24 mouse cellular contexts compared by ENCODE assay signal in genomic region chr9:110045763-110046377, GRCm38 (mm10).
DNase-seq lines count a peak whose midpoint lies in the region; ATAC-seq and TF ChIP-seq lines count a peak whose summit lies in the region.
"Had no signal": no experiment of that assay in that cellular context is flagged by ENCODE, and none has a peak within 500 bp of the region (broad histone marks: within the 10 kb centered on the region; RNA-seq: fewer than 3 reads in every experiment).

No protein-coding gene starts in this region.

- no peak for TF ChIP-seq CTCF in gastrocnemius, adult 2 months (IDR thresholded peaks at IDR 0.05)

- H3K27ac ChIP-seq in gastrocnemius, adult 2 months = peak overlapping the region; percentile 59; the same call in 1 of the 2 replicates
- H3K27ac ChIP-seq: embryonic facial prominence, embryonic 13.5 days; heart, embryonic 13.5 days; hindbrain, embryonic 12.5 days had no signal

- intact Hi-C loops in gastrocnemius, adult 2 months (cut with DNase I) = no loop called here
- intact Hi-C loops in heart, postnatal 36 days (cut with DNase I) = no loop called here

- no peak overlapping the region for H3K4me3 ChIP-seq in gastrocnemius, adult 2 months
- H3K4me3 ChIP-seq: embryonic facial prominence, embryonic 13.5 days; heart, embryonic 13.5 days; hindbrain, embryonic 12.5 days had no signal

- peak; percentile 39 for DNase-seq in gastrocnemius, adult 2 months
- DNase-seq in gastrocnemius, postnatal 4 days (ENCODE audit: low spot score in 2 of 2) = no peak
- peak; percentile 46 for DNase-seq in 416B (ENCODE audit: low read depth)
- peak; percentile 82 for DNase-seq in adipocyte (ENCODE audit: low spot score)
- no peak for DNase-seq in cerebellum, adult 18-20 months
- no peak for DNase-seq in heart, postnatal 36 days
- DNase-seq: adrenal gland, adult 2 months; adrenal gland, postnatal 36 days; B cell, adult 2 months; cerebellum, adult 11 months; cerebellum, adult 9-11 months; cerebellum, postnatal 36 days; gastrocnemius, postnatal 25 days; heart, postnatal 4 days; kidney, adult 8-10 months had no signal

- ATAC-seq in granulocyte monocyte progenitor cell, adult 5-6 weeks (replicated peaks; ENCODE audit: poor library complexity, severe bottlenecking) = peak; percentile 82
- ATAC-seq: CD4-positive, CD25-positive, alpha-beta regulatory T cell, adult 4 months; forebrain, embryonic 14.5 days; hindbrain, embryonic 16.5 days; inflammation-experienced regulatory T-cells, adult 6 months; intestine, postnatal 0 days had no signal

Comparison
In these comparisons a context has a peak if more than half of its experiments do, and no peak if none do; other contexts are left out.
1. DNase-seq: peak in gastrocnemius, adult 2 months (single experiment), 416B (single experiment) and adipocyte (single experiment); none in gastrocnemius, postnatal 4 days (0 of 2), cerebellum, adult 18-20 months (0 of 2) and heart, postnatal 36 days (0 of 2).